Mouse (Mus musculus): ENCODE measurements at regions not wholly inside any gene's neighbourhood (a gene's known extent, or its start where the extent isn't known, plus 50 kb on each side); places are given as distances from the start of the nearest gene placed in this dataset.

- no peak overlapping the region for H3K27ac ChIP-seq (replicated peaks; ENCODE audit: low read depth, low read length)
- H3K4me3 ChIP-seq (ENCODE audit: insufficient read depth, low read depth, low read length) = no peak overlapping the region
- H3K4me1 ChIP-seq (ENCODE audit: control insufficient read depth, insufficient read depth, insufficient read length, low read length) = no peaks in the 10 kb centered on the region
These were observed 305.2 kb downstream of the Rnf144a start for GRCm38 (mm10) chr12:26109866-26110265.

- H3K27ac ChIP-seq (replicated peaks; ENCODE audit: low read depth, low read length) = no peak overlapping the region
These were observed 310.7 kb downstream of the Rnf144a start for GRCm38 (mm10) chr12:26104372-26104771.

GRCm38 (mm10) chr12:26102384-26102783 lies 312.7 kb downstream of the Rnf144a start:
- H3K4me3 ChIP-seq (ENCODE audit: insufficient read depth, low read depth, low read length) = no peak overlapping the region
- H3K4me1 ChIP-seq (ENCODE audit: control insufficient read depth, insufficient read depth, insufficient read length, low read length) = no peaks in the 10 kb centered on the region
- no peak overlapping the region for H3K27ac ChIP-seq (replicated peaks; ENCODE audit: low read depth, low read length)

More at GRCm38 (mm10) chr12:26104372-26104771, 310.7 kb downstream of the Rnf144a start:
- Histone ChIP-seq H3K4me1 (ENCODE audit: control insufficient read depth, insufficient read depth, insufficient read length, low read length) (no peaks in the 10 kb centered on the region), H3K4me3 (ENCODE audit: insufficient read depth, low read depth, low read length) (no peak overlapping the region)

- H3K27ac ChIP-seq (replicated peaks; ENCODE audit: low read depth, low read length) = no peak overlapping the region
These were observed 314.9 kb downstream of the Rnf144a start for GRCm38 (mm10) chr12:26100140-26100539.

GRCm38 (mm10) chr12:26099176-26099575 lies 315.9 kb downstream of the Rnf144a start:
- Histone ChIP-seq H3K4me1 (ENCODE audit: control insufficient read depth, insufficient read depth, insufficient read length, low read length) (no peaks in the 10 kb centered on the region), H3K27ac (replicated peaks; ENCODE audit: low read depth, low read length) (no peak overlapping the region), H3K4me3 (ENCODE audit: insufficient read depth, low read depth, low read length) (no peak overlapping the region)

More at GRCm38 (mm10) chr12:26100140-26100539, 314.9 kb downstream of the Rnf144a start:
- Histone ChIP-seq H3K4me3 (ENCODE audit: insufficient read depth, low read depth, low read length) (no peak overlapping the region), H3K4me1 (ENCODE audit: control insufficient read depth, insufficient read depth, insufficient read length, low read length) (no peaks in the 10 kb centered on the region)

- no peak overlapping the region for H3K4me3 ChIP-seq (ENCODE audit: insufficient read depth, low read depth, low read length)
- H3K4me1 ChIP-seq (ENCODE audit: control insufficient read depth, insufficient read depth, insufficient read length, low read length) = no peaks in the 10 kb centered on the region
- H3K27ac ChIP-seq (replicated peaks; ENCODE audit: low read depth, low read length) = no peak overlapping the region
These were observed 322.7 kb downstream of the Rnf144a start for GRCm38 (mm10) chr12:26092311-26092710.

GRCm38 (mm10) chr12:26091865-26092264 lies 323.2 kb downstream of the Rnf144a start:
- Histone ChIP-seq H3K27ac (replicated peaks; ENCODE audit: low read depth, low read length) (no peak overlapping the region), H3K4me3 (ENCODE audit: insufficient read depth, low read depth, low read length) (no peak overlapping the region), H3K4me1 (ENCODE audit: control insufficient read depth, insufficient read depth, insufficient read length, low read length) (no peaks in the 10 kb centered on the region)

GRCm38 (mm10) chr12:26088389-26088788 lies 326.7 kb downstream of the Rnf144a start:
- no peaks in the 10 kb centered on the region for H3K4me1 ChIP-seq (ENCODE audit: control insufficient read depth, insufficient read depth, insufficient read length, low read length)
- H3K4me3 ChIP-seq (ENCODE audit: insufficient read depth, low read depth, low read length) = no peak overlapping the region
- no peak overlapping the region for H3K27ac ChIP-seq (replicated peaks; ENCODE audit: low read depth, low read length)

GRCm38 (mm10) chr12:26086923-26087322 lies 328.1 kb downstream of the Rnf144a start:
- Histone ChIP-seq H3K4me3 (ENCODE audit: insufficient read depth, low read depth, low read length) (no peak overlapping the region), H3K27ac (replicated peaks; ENCODE audit: low read depth, low read length) (no peak overlapping the region), H3K4me1 (ENCODE audit: control insufficient read depth, insufficient read depth, insufficient read length, low read length) (no peaks in the 10 kb centered on the region)

- H3K27ac ChIP-seq (replicated peaks; ENCODE audit: low read depth, low read length) = no peak overlapping the region
- no peaks in the 10 kb centered on the region for H3K4me1 ChIP-seq (ENCODE audit: control insufficient read depth, insufficient read depth, insufficient read length, low read length)
- no peak overlapping the region for H3K4me3 ChIP-seq (ENCODE audit: insufficient read depth, low read depth, low read length)
These were observed 328.6 kb downstream of the Rnf144a start for GRCm38 (mm10) chr12:26086414-26086813.

GRCm38 (mm10) chr12:26079061-26079625 lies 335.9 kb downstream of the Rnf144a start:
- Histone ChIP-seq H3K27ac (replicated peaks; ENCODE audit: low read depth, low read length) (no peak overlapping the region), H3K4me1 (ENCODE audit: control insufficient read depth, insufficient read depth, insufficient read length, low read length) (no peaks in the 10 kb centered on the region), H3K4me3 (ENCODE audit: insufficient read depth, low read depth, low read length) (no peak overlapping the region)

GRCm38 (mm10) chr12:26075638-26076254 lies 339.3 kb downstream of the Rnf144a start:
- Histone ChIP-seq H3K4me3 (ENCODE audit: insufficient read depth, low read depth, low read length) (no peak overlapping the region), H3K4me1 (ENCODE audit: control insufficient read depth, insufficient read depth, insufficient read length, low read length) (no peaks in the 10 kb centered on the region), H3K27ac (replicated peaks; ENCODE audit: low read depth, low read length) (no peak overlapping the region)

- H3K4me3 ChIP-seq (ENCODE audit: insufficient read depth, low read depth, low read length) = no peak overlapping the region
- no peaks in the 10 kb centered on the region for H3K4me1 ChIP-seq (ENCODE audit: control insufficient read depth, insufficient read depth, insufficient read length, low read length)
- H3K27ac ChIP-seq (replicated peaks; ENCODE audit: low read depth, low read length) = no peak overlapping the region
These were observed 342.9 kb downstream of the Rnf144a start for GRCm38 (mm10) chr12:26072180-26072579.

- Histone ChIP-seq H3K27ac (replicated peaks; ENCODE audit: low read depth, low read length) (no peak overlapping the region), H3K4me1 (ENCODE audit: control insufficient read depth, insufficient read depth, insufficient read length, low read length) (no peaks in the 10 kb centered on the region), H3K4me3 (ENCODE audit: insufficient read depth, low read depth, low read length) (no peak overlapping the region)
These were observed 343.4 kb downstream of the Rnf144a start for GRCm38 (mm10) chr12:26071610-26072009.

GRCm38 (mm10) chr12:26068685-26069008 lies 346.4 kb downstream of the Rnf144a start:
- Histone ChIP-seq H3K4me3 (ENCODE audit: insufficient read depth, low read depth, low read length) (no peak overlapping the region; the same call in 1 of the 2 replicates), H3K27ac (replicated peaks; ENCODE audit: low read depth, low read length) (no peak overlapping the region), H3K4me1 (ENCODE audit: control insufficient read depth, insufficient read depth, insufficient read length, low read length) (no peaks in the 10 kb centered on the region)
